31 mouse cellular contexts compared by ENCODE assay signal in the genomic region with DNA sequence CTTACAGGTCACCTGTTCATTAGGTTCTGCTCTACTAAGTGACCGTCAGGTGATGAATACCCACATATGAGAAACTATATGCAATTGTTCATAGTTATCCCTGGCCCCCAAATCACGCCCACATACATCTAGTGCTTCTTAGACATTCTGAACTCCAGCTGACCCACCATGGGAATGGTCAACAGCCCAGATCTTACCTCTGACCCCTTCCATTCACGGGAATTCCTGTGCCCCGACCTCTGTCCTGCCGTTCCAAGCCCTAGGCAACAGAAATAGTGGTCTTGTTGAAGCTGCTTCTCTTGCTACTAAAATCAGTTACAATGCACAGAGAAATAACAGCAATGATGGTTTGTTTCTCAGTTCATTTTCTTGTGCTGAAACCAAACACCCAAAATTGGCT.
"Had no signal": no experiment of that assay in that cellular context is flagged by ENCODE, and none has a peak within 500 bp of the region (broad histone marks: within the 10 kb centered on the region; RNA-seq: fewer than 3 reads in every experiment).

No protein-coding gene starts in this region.

- H3K9me3 ChIP-seq: limb, embryonic 10.5 days; limb, embryonic 12.5 days; limb, embryonic 13.5 days; limb, embryonic 15.5 days; liver, embryonic 12.5 days; liver, embryonic 13.5 days; liver, embryonic 15.5 days; lung, embryonic 15.5 days; megakaryocyte, embryonic 14.5 days; midbrain, embryonic 10.5 days; midbrain, embryonic 12.5 days; midbrain, embryonic 13.5 days; midbrain, embryonic 15.5 days; neural tube, embryonic 12.5 days had no signal

- H3K27me3 ChIP-seq: limb, embryonic 12.5 days; limb, embryonic 13.5 days; limb, embryonic 15.5 days; liver, embryonic 12.5 days; liver, embryonic 13.5 days; liver, embryonic 15.5 days; lung, embryonic 15.5 days; megakaryocyte, embryonic 14.5 days; midbrain, embryonic 12.5 days; midbrain, embryonic 13.5 days; midbrain, embryonic 15.5 days; neural tube, embryonic 12.5 days had no signal

- ATAC-seq: liver, embryonic 12.5 days; lung, postnatal 0 days; midbrain, embryonic 13.5 days; midbrain, embryonic 15.5 days; midbrain, embryonic 16.5 days had no signal

- DNase-seq: left cerebral cortex, postnatal 4 days; liver, embryonic 13.5 days; lung, adult 18-20 months; lung, adult 2 months; lung, embryonic 14.5 days; lung, postnatal 10 days; lung, postnatal 14 days; lung, postnatal 36 days; lung, postnatal 4 days; midbrain, embryonic 14.5 days had no signal

- H3K4me1 ChIP-seq: limb, embryonic 12.5 days; limb, embryonic 15.5 days; liver, embryonic 12.5 days; liver, embryonic 15.5 days; lung, embryonic 15.5 days; megakaryocyte, embryonic 14.5 days; midbrain, embryonic 12.5 days; midbrain, embryonic 13.5 days; midbrain, embryonic 15.5 days; neural tube, embryonic 12.5 days had no signal

- H3K27ac ChIP-seq: limb, embryonic 10.5 days; limb, embryonic 12.5 days; limb, embryonic 13.5 days; limb, embryonic 15.5 days; liver, embryonic 12.5 days; liver, embryonic 13.5 days; liver, embryonic 14.5 days; liver, embryonic 15.5 days; lung, embryonic 15.5 days; macrophage; midbrain, embryonic 10.5 days; midbrain, embryonic 12.5 days; midbrain, embryonic 13.5 days; midbrain, embryonic 15.5 days; neural tube, embryonic 12.5 days had no signal

- H3K4me3 ChIP-seq: limb, embryonic 10.5 days; limb, embryonic 12.5 days; limb, embryonic 13.5 days; limb, embryonic 15.5 days; liver, embryonic 12.5 days; liver, embryonic 13.5 days; liver, embryonic 15.5 days; lung, embryonic 15.5 days; megakaryocyte, embryonic 14.5 days; midbrain, embryonic 10.5 days; midbrain, embryonic 12.5 days; midbrain, embryonic 13.5 days; midbrain, embryonic 15.5 days; myocyte; neural tube, embryonic 12.5 days had no signal

- H3K9ac ChIP-seq: limb, embryonic 12.5 days; limb, embryonic 13.5 days; limb, embryonic 15.5 days; liver, embryonic 12.5 days; liver, embryonic 13.5 days; liver, embryonic 14.5 days; liver, embryonic 15.5 days; liver, postnatal 0 days; lung, embryonic 14.5 days; lung, embryonic 15.5 days; midbrain, embryonic 12.5 days; midbrain, embryonic 13.5 days; midbrain, embryonic 15.5 days; neural tube, embryonic 12.5 days had no signal

- H3K36me3 ChIP-seq: limb, embryonic 10.5 days; limb, embryonic 12.5 days; liver, embryonic 12.5 days; liver, embryonic 13.5 days; liver, embryonic 15.5 days; lung, embryonic 15.5 days; midbrain, embryonic 12.5 days had no signal

- H3K4me2 ChIP-seq: limb, embryonic 12.5 days; limb, embryonic 13.5 days; limb, embryonic 15.5 days; liver, embryonic 11.5 days; liver, embryonic 12.5 days; liver, embryonic 13.5 days; liver, embryonic 15.5 days; lung, embryonic 14.5 days; lung, embryonic 15.5 days; midbrain, embryonic 11.5 days; midbrain, embryonic 12.5 days; midbrain, embryonic 13.5 days; midbrain, embryonic 15.5 days; neural tube, embryonic 12.5 days had no signal
